14 mouse cellular contexts compared by ENCODE assay signal in the genomic region with DNA sequence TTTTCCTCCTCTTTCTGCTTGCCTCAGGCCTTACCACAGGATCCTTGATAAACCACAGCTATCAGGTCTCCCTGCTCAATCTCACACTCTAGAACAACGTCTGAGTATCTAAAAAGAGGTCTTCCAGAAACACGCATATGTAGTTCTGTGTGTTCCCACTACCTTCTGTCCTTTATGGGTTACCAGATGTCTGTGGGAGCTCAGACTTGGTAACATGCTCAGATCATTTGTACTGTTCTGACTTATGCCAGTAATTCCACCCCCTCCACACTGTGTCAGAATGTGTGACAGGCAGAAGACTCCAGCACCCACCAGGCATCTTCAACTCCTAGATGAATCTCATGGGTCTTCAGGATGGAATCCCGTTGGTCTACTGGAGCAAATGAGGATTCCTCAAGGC. TPM values are rescaled to one million over a fixed set of nuclear protein-coding genes. Genes with fewer than 3 reads are reported as not detected.
"Had no signal": no experiment of that assay in that cellular context is flagged by ENCODE, and none has a peak within 500 bp of the region (broad histone marks: within the 10 kb centered on the region; RNA-seq: fewer than 3 reads in every experiment).

No protein-coding gene starts in this region.

- DNase-seq: kidney, adult 8-10 months; kidney, postnatal 25 days; liver; liver, embryonic 13.5 days; liver, postnatal 0 days; lung, postnatal 14 days; right cerebral cortex, postnatal 25 days; thymus, adult 18-20 months; thymus, postnatal 14 days had no signal

- ATAC-seq: inflammation-experienced regulatory T-cells, adult 6 months; intestine, postnatal 0 days; liver, postnatal 0 days; midbrain, embryonic 15.5 days had no signal

RNA-seq across cellular contexts. Expression of a gene that starts 37.8 kb away (rescaled TPM):
- total RNA-seq: monocyte, adult 5-6 weeks; neutrophil, adult 5-6 weeks had no signal
